Mouse (Mus musculus) erythroid progenitor cell, adult 5-6 weeks (primary cell): Measurements from ENCODE around the gene Srgap1. TPM values are rescaled to one million over a fixed set of nuclear protein-coding genes. Genes with fewer than 3 reads are reported as not detected.
A peak's percentile ranks its signal among the peaks of the same experiment; 100 is the strongest.

Experiments used
- ATAC-seq: replicated peaks from 2 replicates; pipeline ENCODE4 v1.8.0; 2016; ENCODE audit warnings: moderate number of reproducible peaks, mild to moderate bottlenecking, moderate TSS enrichment, inconsistent platforms; ENCODE audit not compliant: poor library complexity, low FRiP score, severe bottlenecking
- total RNA-seq, 2 experiments: library from RNA; stranded (forward) in 1 of 2; stranded (reverse) in 1 of 2; fragments of 150-400 nt in 1 of 2; fragments of 186-747, 209-891 nt in 1 of 2; gene quantifications; 2 replicates each; pipeline versions ENCODE4 v1.2.3 to v1.2.4; 2015 to 2017; ENCODE audit warnings: low replicate concordance in 2 of 2

Srgap1 gene
- total RNA-seq (2015; ENCODE audit: low replicate concordance) (not detected in 2 replicates), total RNA-seq (2017; ENCODE audit: low replicate concordance) (0.39 TPM in 1 of 2 replicates, not detected in the other)

DNA sequence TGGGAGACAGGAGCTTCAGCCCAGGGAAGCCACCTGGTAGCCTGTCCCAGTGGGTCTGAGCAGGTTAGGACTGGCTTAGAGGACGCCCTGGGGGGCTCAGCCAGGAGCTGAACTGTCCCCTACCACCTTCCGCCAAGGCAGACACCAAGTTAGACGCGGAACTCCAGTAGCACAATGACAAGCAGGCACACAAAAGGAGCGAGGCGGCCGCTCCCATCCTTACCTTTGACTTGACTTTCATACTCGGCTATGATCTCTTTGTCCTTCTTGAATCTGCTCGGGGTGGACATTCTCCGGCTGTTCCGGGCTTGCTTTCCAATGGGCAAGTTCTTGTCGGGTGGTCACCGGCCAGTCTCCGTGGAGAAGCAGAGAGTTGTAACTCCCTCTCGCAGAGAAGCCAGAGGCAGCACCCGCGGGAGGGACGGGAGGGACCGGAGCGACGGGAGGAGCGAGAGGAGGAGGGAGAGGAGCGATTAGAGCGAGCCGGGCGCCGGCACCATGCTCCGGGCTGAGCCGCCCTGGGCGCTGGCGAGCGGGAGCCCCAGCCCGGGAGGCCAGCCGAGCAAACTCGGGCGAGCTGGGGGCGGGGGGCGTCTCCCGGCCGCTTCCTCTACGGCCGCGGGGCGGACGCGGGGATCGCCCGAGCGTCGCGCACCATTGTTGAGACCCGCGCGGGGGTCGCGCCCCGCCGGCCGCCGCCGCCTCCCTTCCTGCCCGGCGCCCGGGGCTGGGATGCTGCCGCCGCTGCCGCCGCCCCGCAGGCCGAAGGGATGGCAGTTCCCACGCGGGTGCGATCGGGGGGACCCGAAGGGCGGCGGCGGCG is at the start of gene Srgap1:
TSS of gene Srgap1 (minus strand) at position 412 of the 823 bp plus-strand sequence.
- ATAC-seq = no peak

DNA sequence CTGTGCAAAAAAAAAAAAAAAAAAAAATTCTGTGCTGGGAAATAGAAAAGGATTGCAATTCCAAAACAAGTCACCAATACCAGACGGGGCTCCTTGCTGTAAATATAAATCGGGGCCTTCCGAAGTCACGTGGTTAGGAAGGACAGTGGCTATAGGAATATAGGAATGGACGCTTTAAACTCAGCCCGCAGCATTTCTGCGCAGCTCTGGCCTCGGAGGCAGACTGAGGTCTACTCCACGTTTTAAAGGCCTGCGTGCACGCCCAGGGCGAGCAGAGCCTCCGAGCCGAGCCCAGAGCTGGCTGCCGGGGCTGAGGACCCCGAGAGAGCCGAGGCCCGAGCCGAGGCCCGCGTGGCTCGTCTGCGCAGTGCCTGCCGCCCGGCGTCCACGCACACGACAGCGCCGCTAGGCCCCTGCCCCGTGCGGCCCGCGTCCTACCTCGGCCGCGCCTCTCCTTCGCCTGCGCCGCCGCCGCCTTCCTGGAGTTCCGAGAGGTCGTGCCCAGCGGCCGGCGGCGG is 49.4 kb upstream of the Srgap1 start:
- ATAC-seq = 0 out of 2 replicates have a peak, but pooled peaks have one; percentile 14

DNA sequence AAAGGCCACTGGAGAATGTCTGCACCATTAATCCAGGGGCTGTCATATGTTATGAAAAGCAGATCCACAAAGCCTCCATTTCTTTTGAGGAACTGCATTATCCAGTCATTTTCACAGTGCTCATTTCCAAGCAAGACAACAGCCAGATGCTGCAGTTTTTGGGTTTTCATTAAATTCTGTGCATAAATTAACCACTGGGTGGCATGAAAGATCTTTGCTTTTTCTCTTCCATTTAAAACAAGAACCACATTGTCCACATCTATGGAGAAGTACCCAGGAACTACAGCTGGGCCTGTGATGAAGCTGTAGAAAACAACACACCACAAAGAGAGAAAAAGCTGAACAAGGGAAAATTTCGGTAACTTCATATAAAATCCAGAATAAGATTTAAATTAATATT is 43.4 kb upstream of the Srgap1 start:
- ATAC-seq = no peak

DNA sequence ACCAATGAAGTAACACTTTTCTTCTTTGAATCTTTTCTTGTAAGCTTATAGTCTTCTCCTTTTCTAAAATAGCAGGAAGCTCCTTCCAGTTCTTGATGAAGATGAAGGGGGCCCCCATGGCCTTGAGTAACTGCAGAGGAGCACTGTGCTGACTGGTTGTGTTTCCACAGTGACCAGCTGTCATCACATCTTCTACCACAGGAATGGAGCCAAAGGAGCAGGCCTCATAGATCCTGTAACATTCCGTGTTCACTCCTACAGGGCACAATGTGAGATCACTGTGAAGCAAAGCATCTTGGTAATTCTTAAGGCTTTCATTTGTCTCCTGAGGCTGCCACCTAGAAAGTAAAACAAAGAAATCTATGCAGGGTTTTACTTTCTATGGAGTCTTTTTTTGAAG is 34.2 kb upstream of the Srgap1 start:
- no peak for ATAC-seq

DNA sequence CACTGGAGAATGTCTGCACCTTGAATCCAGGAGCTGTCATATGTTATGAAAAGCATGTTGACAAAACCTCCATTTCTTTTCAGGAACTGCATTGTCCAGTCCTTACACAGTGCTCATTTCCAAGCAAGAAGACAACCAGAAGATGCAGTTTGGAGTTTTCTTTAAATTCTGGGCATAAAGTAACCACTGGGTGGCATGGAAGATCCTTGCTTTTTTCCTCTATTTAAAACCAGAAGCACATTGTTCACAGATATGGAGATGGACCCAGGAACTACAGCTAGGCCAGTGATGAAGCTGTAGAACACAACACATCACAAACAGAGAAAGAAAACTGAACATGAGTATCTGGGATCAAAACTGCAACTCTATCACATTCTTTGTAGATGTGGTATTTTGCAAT is 22.0 kb upstream of the Srgap1 start:
- no peak for ATAC-seq

DNA sequence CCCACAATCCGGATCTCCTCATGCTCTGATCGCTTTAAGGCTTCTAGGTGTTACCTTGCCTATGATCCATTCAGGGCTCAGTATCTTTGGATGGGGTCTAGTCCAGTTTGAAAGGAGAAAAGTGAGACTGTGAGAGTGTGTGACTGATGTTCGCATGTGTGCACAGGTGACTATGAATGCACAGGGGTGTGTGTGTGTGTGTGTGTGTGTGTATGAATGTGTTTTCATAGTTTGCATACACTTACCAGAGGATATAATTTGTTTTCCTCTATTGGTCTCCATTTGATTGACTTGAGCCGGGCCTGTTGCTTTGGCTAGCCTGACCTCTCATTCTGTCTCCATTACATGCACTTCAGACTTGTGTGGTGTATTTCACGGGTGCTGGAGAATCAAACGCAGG is 8.7 kb upstream of the Srgap1 start:
- ATAC-seq = no peak

DNA sequence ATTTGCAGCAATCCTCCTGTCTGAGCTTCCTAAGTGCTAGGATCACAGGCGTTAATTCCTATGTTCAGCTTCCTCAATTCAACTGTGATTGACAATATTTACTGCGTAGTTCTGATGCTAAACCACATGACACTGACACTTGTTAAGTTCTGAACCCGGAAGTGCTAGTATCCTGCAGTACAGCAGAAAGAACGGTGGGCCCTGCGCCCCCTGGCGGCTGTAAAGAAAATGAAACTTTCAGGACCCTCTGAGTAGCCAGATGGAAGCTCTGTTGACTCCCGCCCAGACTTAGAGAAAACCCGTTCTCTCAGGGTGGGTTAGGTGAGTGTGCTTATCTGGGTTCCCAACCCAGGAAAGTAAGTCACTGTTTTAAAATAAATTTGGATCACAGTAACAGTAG is 7.4 kb upstream of the Srgap1 start:
- peak; percentile 61 for ATAC-seq

DNA sequence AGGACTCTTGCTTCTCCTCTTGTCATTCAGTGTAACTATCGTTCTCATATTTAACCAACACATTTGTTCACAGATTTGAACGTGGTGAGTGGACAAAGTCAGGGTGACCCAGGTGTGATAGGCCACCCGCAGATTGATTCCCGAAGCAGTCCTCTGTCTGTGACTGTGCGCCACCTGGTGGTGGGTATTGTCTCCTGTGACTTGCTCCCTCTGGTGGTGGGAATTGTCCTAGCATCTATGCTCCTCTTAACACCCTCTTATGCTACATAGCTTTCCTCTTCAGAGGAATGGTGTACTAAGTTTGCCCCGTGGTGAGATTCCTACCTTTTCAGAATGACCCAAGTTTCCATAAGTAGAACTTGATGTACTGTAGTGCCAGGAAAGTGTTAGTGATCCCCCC is 4.7 kb upstream of the Srgap1 start:
- peak; percentile 70 for ATAC-seq

DNA sequence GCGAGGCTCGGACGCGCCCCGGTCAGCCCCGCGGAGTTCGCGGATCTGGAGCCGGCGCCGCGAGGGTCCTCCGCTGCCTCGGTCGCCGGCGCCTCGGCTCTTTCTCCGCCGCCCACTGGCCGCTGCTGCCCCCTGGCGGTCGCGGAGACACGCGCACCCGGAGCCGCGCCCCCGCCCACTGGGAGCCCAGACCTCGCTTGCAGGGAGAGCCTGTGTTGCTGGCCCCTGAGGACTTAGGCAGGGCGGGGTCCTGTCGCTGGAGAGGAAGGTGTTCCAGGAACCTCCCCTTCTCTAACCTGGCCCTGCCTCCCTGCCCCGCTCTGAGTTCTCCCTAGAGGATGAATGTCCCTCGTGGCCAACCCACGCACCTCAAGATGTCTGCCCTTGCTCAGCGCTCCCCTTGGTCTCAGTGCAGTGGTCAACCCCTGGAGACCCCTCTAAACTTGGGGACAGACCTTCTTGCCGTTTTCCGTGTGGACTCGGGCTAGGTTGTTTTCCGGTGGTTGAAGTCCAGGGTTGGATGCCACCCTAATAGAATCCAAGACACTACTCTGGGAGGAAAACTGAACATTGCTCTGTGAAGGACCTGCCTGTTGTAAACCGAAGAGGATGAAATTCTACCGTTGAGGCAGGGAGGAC is 731 bp upstream of the Srgap1 start:
- ATAC-seq = no peak

DNA sequence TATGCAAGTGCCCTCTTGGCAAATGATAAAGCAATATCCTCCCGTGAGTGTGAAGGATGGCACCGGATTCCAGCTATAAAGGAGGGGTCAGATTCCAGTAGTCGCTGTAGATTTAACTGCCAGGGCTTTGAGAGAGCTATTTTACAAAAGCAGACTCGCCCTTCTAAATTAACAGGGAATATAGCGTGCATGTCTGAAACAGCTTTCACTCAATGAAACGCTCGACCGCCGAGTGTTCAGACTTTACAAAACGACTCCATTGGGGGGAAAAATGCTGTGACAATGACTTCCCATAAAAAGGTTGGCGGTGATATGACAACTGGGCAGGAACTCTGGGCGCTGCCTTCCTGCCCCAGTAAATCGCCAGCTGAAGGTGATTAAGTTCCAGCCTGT is 608 bp downstream of the Srgap1 start:
- ATAC-seq = no peak

DNA sequence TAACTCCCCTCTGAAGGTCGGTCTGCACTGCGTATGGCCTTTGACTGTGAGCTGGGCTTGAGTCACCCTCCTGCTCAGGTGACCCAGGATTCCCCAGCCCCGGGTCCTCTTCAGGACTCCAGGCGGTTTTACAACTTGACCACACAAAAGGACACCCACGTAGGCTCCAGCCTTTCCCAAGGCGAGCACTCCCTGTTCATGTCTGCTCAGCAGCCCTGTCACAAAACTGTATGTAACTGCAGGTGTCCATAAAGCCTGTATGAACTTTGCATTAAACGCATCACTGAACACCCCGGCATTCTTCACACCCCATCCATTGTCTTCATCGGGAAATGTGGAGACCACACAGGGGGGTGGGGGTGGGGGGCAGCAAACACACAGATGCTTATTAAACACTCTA is 1.2 kb downstream of the Srgap1 start:
- ATAC-seq = no peak

DNA sequence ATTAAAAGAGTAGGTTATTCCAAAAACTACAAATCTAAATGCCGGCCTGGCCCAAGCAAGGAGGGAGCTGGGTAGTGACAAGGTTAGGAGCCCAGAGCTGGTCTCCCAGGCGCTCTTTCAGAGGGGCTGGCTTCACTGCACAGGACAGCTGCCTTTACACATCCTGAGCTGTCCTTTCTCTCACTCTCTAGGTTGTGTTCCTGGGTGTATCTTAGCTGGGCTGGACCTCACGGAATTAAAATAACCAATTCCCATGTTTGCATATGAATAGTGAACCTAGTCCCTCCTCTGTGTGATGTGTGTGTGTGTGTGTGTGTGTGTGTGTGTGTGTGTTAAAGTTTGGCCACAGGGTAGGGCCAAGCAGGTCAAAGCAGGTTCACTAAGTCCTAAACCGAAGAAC is 2.2 kb downstream of the Srgap1 start:
- ATAC-seq = no peak

DNA sequence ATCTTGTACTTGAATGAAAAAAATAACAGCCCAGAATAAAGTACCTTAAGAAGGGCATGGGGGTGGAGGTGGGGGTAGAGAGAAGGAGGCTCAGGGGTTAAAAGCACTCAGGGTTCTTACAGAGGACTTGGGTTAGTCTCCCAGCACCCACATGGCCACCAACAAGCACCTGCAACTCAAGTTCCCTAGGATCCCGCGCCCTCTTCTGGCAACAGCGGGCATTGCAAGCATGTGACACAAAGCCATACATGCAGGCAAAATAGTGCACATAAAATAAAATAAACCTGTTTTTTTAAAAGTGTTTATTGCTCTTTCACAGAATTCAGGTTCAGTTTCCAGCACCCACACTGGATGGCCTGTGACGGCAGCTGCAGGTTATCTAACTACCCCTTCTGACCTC is 6.7 kb downstream of the Srgap1 start:
- ATAC-seq = no peak

DNA sequence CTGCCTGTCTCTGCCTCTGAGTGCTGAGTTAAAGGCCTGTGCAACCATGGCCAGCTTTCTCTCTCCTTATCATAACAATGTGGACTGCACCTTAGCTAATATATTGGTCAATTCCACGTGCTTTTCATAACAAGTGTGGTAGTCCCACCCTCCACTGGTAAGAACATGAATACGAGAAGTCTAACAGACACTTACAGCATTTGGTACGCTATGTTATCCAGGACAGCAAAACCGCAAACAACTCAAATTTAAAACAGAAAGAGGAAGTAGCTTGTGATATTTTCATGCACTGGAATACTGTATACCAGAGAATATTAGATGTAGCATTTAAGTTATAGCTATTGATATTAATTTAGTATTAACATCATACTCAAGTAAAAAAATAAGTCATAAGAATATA is 7.5 kb downstream of the Srgap1 start:
- ATAC-seq = no peak

DNA sequence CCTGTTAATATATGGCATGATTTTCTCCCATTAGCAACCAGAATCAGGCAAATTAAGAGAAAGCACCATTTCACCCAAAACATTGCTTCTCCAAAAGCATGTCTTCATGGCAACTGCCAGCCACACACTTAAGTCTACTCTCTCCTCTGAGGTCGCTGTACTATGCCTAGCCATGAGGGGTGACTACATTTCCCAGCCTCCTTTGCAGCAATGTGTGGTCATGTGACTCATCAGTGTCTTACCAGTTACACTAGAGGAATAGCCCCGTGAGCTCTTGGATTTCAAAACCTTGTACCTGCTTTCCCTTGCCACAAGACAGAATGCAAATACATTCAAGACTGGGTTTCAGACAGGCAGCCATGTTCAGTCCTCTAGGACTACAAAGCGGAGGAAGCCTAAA is 8.6 kb downstream of the Srgap1 start:
- ATAC-seq = no peak

DNA sequence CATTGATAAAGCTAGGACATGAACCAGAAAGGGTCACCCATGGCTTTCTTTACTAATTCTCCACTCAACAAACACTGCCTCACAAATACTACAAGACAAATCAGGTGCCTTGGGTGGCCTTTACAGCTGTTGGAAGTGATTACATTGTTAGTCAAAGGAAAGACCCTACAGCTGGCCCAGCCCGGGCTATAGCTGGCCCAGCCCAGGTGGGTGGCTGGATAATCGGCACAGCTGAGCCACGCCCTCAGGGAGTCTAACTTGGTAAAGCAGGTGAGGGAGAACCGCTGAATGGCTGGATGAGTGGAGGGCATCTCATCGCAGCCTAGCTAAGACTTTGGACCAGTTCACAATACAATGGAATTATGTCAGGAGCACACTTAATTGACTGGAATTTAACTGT is 13.8 kb downstream of the Srgap1 start:
- no peak for ATAC-seq

DNA sequence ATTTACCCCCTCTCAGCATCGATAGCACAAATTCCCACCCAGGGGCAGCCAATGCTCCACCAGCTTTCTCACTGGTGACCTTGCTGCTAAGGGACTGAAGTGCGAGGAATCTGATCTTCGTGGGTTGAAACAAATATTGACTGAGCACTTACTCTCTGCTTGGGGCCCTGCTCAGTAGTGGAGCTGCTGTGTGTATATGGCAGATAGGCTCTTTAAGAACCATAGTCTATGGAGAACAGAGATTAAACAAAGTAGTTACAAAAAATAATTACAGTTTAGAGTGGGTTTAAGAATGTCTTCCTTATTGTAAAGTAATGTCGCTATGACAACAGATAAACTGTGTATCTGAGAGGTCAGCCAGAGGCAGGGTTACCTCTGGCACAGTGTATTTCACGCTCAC is 16.7 kb downstream of the Srgap1 start:
- no peak for ATAC-seq

DNA sequence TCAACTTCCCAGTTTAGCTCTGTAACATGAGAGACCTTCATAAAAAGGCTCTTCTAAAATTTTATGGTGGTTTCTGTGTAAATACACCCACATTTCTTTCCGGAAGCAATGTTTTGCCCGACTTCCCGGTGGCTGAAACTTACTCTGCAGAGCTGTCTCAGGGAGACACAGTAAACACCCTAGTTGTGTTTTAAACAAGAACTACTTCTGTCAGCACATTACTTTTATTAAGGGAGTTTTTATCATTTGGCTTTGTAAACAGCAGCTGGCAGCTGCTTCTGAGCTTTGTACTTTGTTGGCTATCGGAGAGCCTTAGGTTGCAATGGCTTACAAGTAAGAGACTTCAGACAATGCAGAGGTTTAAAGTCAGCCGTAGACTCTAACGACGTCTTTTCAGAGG is 17.4 kb downstream of the Srgap1 start:
- ATAC-seq = no peak

DNA sequence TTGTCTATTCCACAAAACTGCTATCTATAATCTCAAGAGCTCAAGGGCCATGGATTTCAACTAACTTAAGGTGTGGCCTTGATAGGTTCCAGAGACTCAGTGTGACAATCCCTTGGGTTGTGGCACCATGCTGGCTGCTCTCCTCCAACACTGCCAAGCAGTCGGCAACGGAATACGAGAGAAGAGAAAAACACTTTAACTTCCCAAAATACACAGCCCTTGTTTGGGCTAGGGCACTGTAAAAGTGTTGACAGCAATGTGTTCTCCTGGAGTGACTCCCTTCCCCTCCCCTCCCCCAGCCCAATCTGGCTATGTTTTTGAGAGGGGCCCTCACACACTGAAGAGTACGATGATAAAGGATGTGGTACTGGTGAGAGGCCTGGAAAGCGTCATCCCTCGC is 21.9 kb downstream of the Srgap1 start:
- ATAC-seq = no peak

DNA sequence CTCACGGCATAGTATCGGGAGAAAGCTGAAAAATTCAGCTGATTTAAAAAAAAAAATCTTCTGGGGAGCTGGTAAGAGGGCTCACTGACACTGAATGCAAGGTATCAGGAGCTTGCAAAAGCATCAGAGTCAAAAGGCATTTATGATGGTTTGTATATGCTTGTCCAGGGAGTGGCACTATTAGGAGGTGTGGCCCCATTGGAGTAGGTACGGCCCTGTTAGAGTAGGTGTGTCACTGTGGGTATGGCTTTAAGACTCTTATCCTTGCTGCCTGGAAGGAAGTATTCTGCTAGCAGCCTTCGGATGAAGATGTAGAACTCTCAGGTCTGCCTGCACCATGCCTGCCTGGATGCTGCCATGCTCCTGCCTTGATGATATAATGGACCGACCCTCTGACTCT is 26.2 kb downstream of the Srgap1 start:
- no peak for ATAC-seq

DNA sequence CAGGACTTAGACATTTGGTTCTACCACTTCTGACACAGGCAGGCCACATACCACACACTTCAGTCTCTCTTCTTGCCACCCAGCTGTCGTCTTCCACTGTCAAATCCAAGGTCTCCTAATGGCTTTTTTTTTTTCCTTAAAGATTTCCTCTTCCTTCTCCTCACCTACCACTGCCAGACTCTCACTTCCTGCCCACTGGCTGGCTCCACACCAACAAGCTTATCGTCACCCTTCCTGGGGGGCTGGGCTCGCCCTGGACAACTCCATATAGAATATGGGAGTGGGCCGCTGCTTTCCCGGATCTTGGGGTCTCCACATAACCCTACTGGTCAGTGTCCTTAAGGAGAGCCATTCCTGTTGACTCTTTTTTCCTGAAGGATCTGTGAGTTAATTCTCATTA is 26.9 kb downstream of the Srgap1 start:
- ATAC-seq = no peak
